Mouse (Mus musculus): ENCODE data around the gene Tcf12. TPM values are rescaled to one million over a fixed set of nuclear protein-coding genes. Genes with fewer than 3 reads are reported as not detected.

The Tcf12 gene
- polyA plus RNA-seq, 1 experiment: 70.9 TPM

- TF ChIP-seq GATA1 (IDR thresholded peaks at IDR 0.05; ENCODE audit: low read length): no peak
Measured at GRCm38 (mm10) chr9:71826040-71826525, 285.6 kb downstream of the Tcf12 start.

GRCm38 (mm10) chr9:71822003-71822402, 289.7 kb downstream of the Tcf12 start:
- TF ChIP-seq GATA1 (IDR thresholded peaks at IDR 0.05; ENCODE audit: low read length): no peak

- TF ChIP-seq GATA1 (IDR thresholded peaks at IDR 0.05; ENCODE audit: low read length): no peak
Measured at GRCm38 (mm10) chr9:71818453-71818852, 293.2 kb downstream of the Tcf12 start.

GRCm38 (mm10) chr9:71816121-71816520, 295.6 kb downstream of the Tcf12 start:
- no peak for TF ChIP-seq GATA1 (IDR thresholded peaks at IDR 0.05; ENCODE audit: low read length)

GRCm38 (mm10) chr9:71813565-71813964, 298.1 kb downstream of the Tcf12 start:
- no peak for TF ChIP-seq GATA1 (IDR thresholded peaks at IDR 0.05; ENCODE audit: low read length)

GRCm38 (mm10) chr9:71812914-71813313, 298.8 kb downstream of the Tcf12 start:
- no peak for TF ChIP-seq GATA1 (IDR thresholded peaks at IDR 0.05; ENCODE audit: low read length)

- TF ChIP-seq GATA1 (IDR thresholded peaks at IDR 0.05; ENCODE audit: low read length): no peak
Measured at GRCm38 (mm10) chr9:71812402-71812801, 299.3 kb downstream of the Tcf12 start.

GRCm38 (mm10) chr9:71811404-71811803, 300.3 kb downstream of the Tcf12 start:
- TF ChIP-seq GATA1 (IDR thresholded peaks at IDR 0.05; ENCODE audit: low read length): no peak

- no peak for TF ChIP-seq GATA1 (IDR thresholded peaks at IDR 0.05; ENCODE audit: low read length)
Measured at GRCm38 (mm10) chr9:71810723-71811122, 300.9 kb downstream of the Tcf12 start.

- no peak for TF ChIP-seq GATA1 (IDR thresholded peaks at IDR 0.05; ENCODE audit: low read length)
Measured at GRCm38 (mm10) chr9:71808640-71809254, 302.9 kb downstream of the Tcf12 start.

- TF ChIP-seq GATA1 (IDR thresholded peaks at IDR 0.05; ENCODE audit: low read length): no peak
Measured at GRCm38 (mm10) chr9:71807801-71808200, 303.9 kb downstream of the Tcf12 start.

- no peak for TF ChIP-seq GATA1 (IDR thresholded peaks at IDR 0.05; ENCODE audit: low read length)
Measured at GRCm38 (mm10) chr9:71806422-71806805, 305.3 kb downstream of the Tcf12 start.

- TF ChIP-seq GATA1 (IDR thresholded peaks at IDR 0.05; ENCODE audit: low read length): no peak
Measured at GRCm38 (mm10) chr9:71805646-71806421, 305.8 kb downstream of the Tcf12 start.

GRCm38 (mm10) chr9:71804116-71804515, 307.6 kb downstream of the Tcf12 start:
- TF ChIP-seq GATA1 (IDR thresholded peaks at IDR 0.05; ENCODE audit: low read length): no peak

GRCm38 (mm10) chr9:71803281-71803680, 308.4 kb downstream of the Tcf12 start:
- no peak for TF ChIP-seq GATA1 (IDR thresholded peaks at IDR 0.05; ENCODE audit: low read length)

- TF ChIP-seq GATA1 (IDR thresholded peaks at IDR 0.05; ENCODE audit: low read length): no peak
Measured at GRCm38 (mm10) chr9:71799598-71799997, 312.1 kb downstream of the Tcf12 start.

GRCm38 (mm10) chr9:71798176-71798575, 313.5 kb downstream of the Tcf12 start:
- no peak for TF ChIP-seq GATA1 (IDR thresholded peaks at IDR 0.05; ENCODE audit: low read length)

Other genes starting within 250 kb of the Tcf12 start
- gene Zfp280d, start 163.0 kb upstream of the Tcf12 start, polyA plus RNA-seq (2012): 2.9 and 11.4 TPM in 2 replicates

All from G1E-ER4 (cell line).